Comparison of ENCODE assay signal across 10 mouse cellular contexts in genomic region chr2:134946911-134947310, GRCm38 (mm10).
A peak's percentile ranks its signal among the peaks of the same experiment; 100 is the strongest.
DNase-seq lines count a peak whose midpoint lies in the region; ATAC-seq lines count a peak whose summit lies in the region.
"Had no signal": no experiment of that assay in that cellular context is flagged by ENCODE, and none has a peak within 500 bp of the region (broad histone marks: within the 10 kb centered on the region; RNA-seq: fewer than 3 reads in every experiment).

No protein-coding gene starts in this region.

- H3K9ac ChIP-seq in intestine, embryonic 16.5 days (ENCODE audit: low read depth, low read length): no peak overlapping the region
- no peak overlapping the region for H3K9ac ChIP-seq in intestine, embryonic 15.5 days
- H3K9ac ChIP-seq: embryonic facial prominence, embryonic 12.5 days; hindbrain, embryonic 15.5 days had no signal

- WGBS in intestine, embryonic 16.5 days: 74% methylated on average over 1 of the region's 1 CpGs
- WGBS in intestine, embryonic 15.5 days: 46% methylated on average over 1 of the region's 1 CpGs

- no peaks in the 10 kb centered on the region for H3K36me3 ChIP-seq in intestine, embryonic 16.5 days (ENCODE audit: control insufficient read depth, insufficient read depth, low read length)
- no peaks in the 10 kb centered on the region for H3K36me3 ChIP-seq in intestine, embryonic 15.5 days
- H3K36me3 ChIP-seq: embryonic facial prominence, embryonic 12.5 days; hindbrain, embryonic 15.5 days had no signal

- no peak overlapping the region for H3K27ac ChIP-seq in intestine, embryonic 16.5 days (ENCODE audit: low read length)
- no peak overlapping the region for H3K27ac ChIP-seq in intestine, embryonic 15.5 days
- H3K27ac ChIP-seq: embryonic facial prominence, embryonic 12.5 days; hindbrain, embryonic 15.5 days had no signal

- ATAC-seq in intestine, embryonic 16.5 days: no peak
- no peak for ATAC-seq in intestine, embryonic 15.5 days

- DNase-seq in embryo, embryonic 10 days (ENCODE audit: low spot score): peak; percentile 11
- no peak for DNase-seq in embryo, embryonic 9.5 days (ENCODE audit: extremely low spot score)
- DNase-seq in Muller cell, postnatal 12 days (ENCODE audit: inconsistent ontology term): peak; percentile 93
- peak; percentile 18 for DNase-seq in gastrocnemius, postnatal 14 days
- peak; percentile 82 to 87 for DNase-seq in kidney, postnatal 36 days
- DNase-seq in left cerebral cortex, adult 8-10 months (ENCODE audit: low spot score in 2 of 2): no peak

- intact Hi-C loops in gastrocnemius, postnatal 14 days (cut with DNase I; ENCODE audit: low total_unique reads): no loop called here

- no peaks in the 10 kb centered on the region for H3K27me3 ChIP-seq in intestine, embryonic 16.5 days (replicated peaks; ENCODE audit: control insufficient read depth, insufficient read depth, low read length)
- H3K27me3 ChIP-seq in intestine, embryonic 15.5 days (replicated peaks): no peaks in the 10 kb centered on the region
- H3K27me3 ChIP-seq: embryonic facial prominence, embryonic 12.5 days; hindbrain, embryonic 15.5 days had no signal

- 0 out of 2 replicates have a peak, but pooled peaks cover 2% of the 10 kb centered on the region for H3K4me1 ChIP-seq in intestine, embryonic 16.5 days (ENCODE audit: control insufficient read depth, insufficient read depth, low read length)
- H3K4me1 ChIP-seq in intestine, embryonic 15.5 days (replicated peaks): no peaks in the 10 kb centered on the region
- H3K4me1 ChIP-seq: embryonic facial prominence, embryonic 12.5 days had no signal

- no peak overlapping the region for H3K4me2 ChIP-seq in intestine, embryonic 16.5 days (ENCODE audit: low read depth, low read length)
- H3K4me2 ChIP-seq in intestine, embryonic 15.5 days (replicated peaks): no peak overlapping the region
- H3K4me2 ChIP-seq: embryonic facial prominence, embryonic 12.5 days; hindbrain, embryonic 15.5 days had no signal

- H3K9me3 ChIP-seq in intestine, embryonic 16.5 days (ENCODE audit: control insufficient read depth, low read length): no peaks in the 10 kb centered on the region
- no peaks in the 10 kb centered on the region for H3K9me3 ChIP-seq in intestine, embryonic 15.5 days
- H3K9me3 ChIP-seq: embryonic facial prominence, embryonic 12.5 days; hindbrain, embryonic 15.5 days had no signal

- H3K4me3 ChIP-seq in intestine, embryonic 16.5 days (ENCODE audit: low read length): no peak overlapping the region
- no peak overlapping the region for H3K4me3 ChIP-seq in intestine, embryonic 15.5 days (replicated peaks)
- H3K4me3 ChIP-seq: embryonic facial prominence, embryonic 12.5 days; hindbrain, embryonic 15.5 days had no signal

Comparison
In these comparisons a context has a peak if more than half of its experiments do, and no peak if none do; other contexts are left out.
1. DNase-seq: peak in embryo, embryonic 10 days (single experiment), Muller cell, postnatal 12 days (single experiment), gastrocnemius, postnatal 14 days (single experiment) and kidney, postnatal 36 days (2 of 2); none in embryo, embryonic 9.5 days (single experiment) and left cerebral cortex, adult 8-10 months (0 of 2).